Mouse (Mus musculus) kidney, embryonic 15.5 days (tissue): ENCODE measurements around the gene Gm21976. TPM values are rescaled to one million over a fixed set of nuclear protein-coding genes. Genes with fewer than 3 reads are reported as not detected.

Source experiments
- ATAC-seq: fragments of 200-750 bp; cut with Nextera tagmentation; replicated peaks from 2 replicates; pipeline ENCODE4 v1.8.0; 2017; ENCODE audit warnings: moderate TSS enrichment; ENCODE audit not compliant: low FRiP score
- H3K27ac ChIP-seq: fragments of 300-500 bp; sonication (generic); 2 replicates; pipeline ENCODE4 v1.5.1; 2015; ENCODE audit warnings: mild to moderate bottlenecking, inconsistent platforms
- H3K27me3 ChIP-seq: fragments of 300-500 bp; sonication (generic); 2 replicates; pipeline ENCODE4 v1.6.1; 2015; ENCODE audit warnings: inconsistent platforms
- H3K36me3 ChIP-seq: fragments of 300-500 bp; sonication (generic); 2 replicates; pipeline ENCODE4 v1.6.1; 2015; ENCODE audit warnings: inconsistent platforms
- H3K4me1 ChIP-seq: fragments of 300-500 bp; sonication (generic); 2 replicates; pipeline ENCODE4 v1.6.1; 2015; ENCODE audit warnings: inconsistent platforms
- H3K4me2 ChIP-seq: fragments of 300-500 bp; sonication (generic); 2 replicates; pipeline ENCODE4 v1.6.1; 2015; ENCODE audit warnings: moderate library complexity, mild to moderate bottlenecking, inconsistent platforms
- H3K4me3 ChIP-seq: fragments of 300-500 bp; sonication (generic); replicated peaks from 2 replicates; pipeline ENCODE4 v1.5.1; 2015; ENCODE audit warnings: mild to moderate bottlenecking, inconsistent platforms
- H3K9ac ChIP-seq: fragments of 300-500 bp; sonication (generic); 2 replicates; pipeline ENCODE4 v1.6.1; 2015; ENCODE audit warnings: mild to moderate bottlenecking, inconsistent platforms
- H3K9me3 ChIP-seq: fragments of 300-500 bp; sonication (generic); replicated peaks from 2 replicates; pipeline ENCODE4 v1.6.1; 2016; ENCODE audit warnings: inconsistent platforms
- WGBS: fragments of 180-500 bp; shearing (Covaris S2); methylation state at CpG from one replicate; pipeline ENCODE4 v1.1.7; 2015; ENCODE audit warnings: mixed read lengths; 5-methylcytosine and 5-hydroxymethylcytosine counted together
- polyA plus RNA-seq: library from polyadenylated mRNA; unstranded; fragments of >200 nt; fragmentation: Nextera tagmentation; extraction: Ambion mirVana; gene quantifications from 2 replicates; pipeline ENCODE4 v1.2.1, GENCODE M21; 2015

Gene Gm21976
- polyA plus RNA-seq, 1 experiment from 2014 or later: not detected

- Histone ChIP-seq H3K27ac (no peak overlapping the region), H3K9me3 (no peaks in the 10 kb centered on the region), H3K9ac (no peak overlapping the region), H3K4me1 (no peaks in the 10 kb centered on the region), H3K4me3 (no peak overlapping the region), H3K4me2 (no peak overlapping the region), H3K27me3 (no peaks in the 10 kb centered on the region), H3K36me3 (no peaks in the 10 kb centered on the region)
- no peak for ATAC-seq
- WGBS: 50% methylated on average over 2 of the region's 2 CpGs
Observed at GRCm38 (mm10) chr13:98332106-98332505, 52.4 kb downstream of the Gm21976 start.

DNA sequence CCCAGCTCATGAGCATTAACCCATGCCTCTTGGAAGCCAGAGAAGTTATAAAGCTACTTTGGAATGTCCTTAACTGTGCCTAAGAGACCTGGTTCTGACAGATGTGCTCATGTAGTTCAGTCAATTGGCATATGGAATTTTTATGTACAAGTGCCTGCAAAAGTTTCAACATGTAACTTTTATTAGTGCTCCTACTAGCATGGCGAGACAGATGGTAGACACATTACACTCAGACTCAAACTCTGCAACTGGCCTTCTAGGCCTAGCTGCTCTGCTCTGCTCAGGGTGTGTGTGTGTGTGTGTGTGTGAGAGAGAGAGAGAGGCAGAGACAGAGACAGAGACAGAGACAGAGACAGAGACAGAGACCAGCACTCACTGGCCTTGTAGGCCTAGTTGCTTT, 56.5 kb downstream of the Gm21976 start:
- H3K9me3 ChIP-seq: no peaks in the 10 kb centered on the region
- no peaks in the 10 kb centered on the region for H3K4me1 ChIP-seq
- 87% methylated on average over 1 of the region's 1 CpGs for WGBS

GRCm38 (mm10) chr13:98340506-98340905, 60.8 kb downstream of the Gm21976 start:
- 78% methylated on average over 5 of the region's 5 CpGs for WGBS
- H3K27me3 ChIP-seq: peaks cover 7% of the 10 kb centered on the region
- H3K9ac ChIP-seq: no peak overlapping the region
- no peak for ATAC-seq
- no peak overlapping the region for H3K27ac ChIP-seq
- no peak overlapping the region for H3K4me3 ChIP-seq
- H3K4me2 ChIP-seq: no peak overlapping the region
- H3K9me3 ChIP-seq: no peaks in the 10 kb centered on the region
- H3K36me3 ChIP-seq: no peaks in the 10 kb centered on the region
- H3K4me1 ChIP-seq: no peaks in the 10 kb centered on the region

More for the DNA sequence above, 56.5 kb downstream of the Gm21976 start:
- no peak for ATAC-seq
- Histone ChIP-seq H3K27ac (no peak overlapping the region), H3K36me3 (no peaks in the 10 kb centered on the region), H3K4me3 (no peak overlapping the region), H3K9ac (no peak overlapping the region), H3K27me3 (no peaks in the 10 kb centered on the region), H3K4me2 (no peak overlapping the region)

- 77% methylated on average over 4 of the region's 4 CpGs for WGBS
- H3K27me3 ChIP-seq: peaks cover 80% of the 10 kb centered on the region
Observed at GRCm38 (mm10) chr13:98349491-98349890, 69.8 kb downstream of the Gm21976 start.

GRCm38 (mm10) chr13:98351527-98351926, 71.8 kb downstream of the Gm21976 start:
- Histone ChIP-seq H3K9me3 (no peaks in the 10 kb centered on the region), H3K36me3 (no peaks in the 10 kb centered on the region), H3K4me2 (no peak overlapping the region), H3K9ac (no peak overlapping the region), H3K4me3 (no peak overlapping the region), H3K27me3 (peaks cover 83% of the 10 kb centered on the region), H3K27ac (no peak overlapping the region), H3K4me1 (peaks cover 27% of the 10 kb centered on the region)
- 17% methylated on average over 8 of the region's 8 CpGs for WGBS
- no peak for ATAC-seq

More at GRCm38 (mm10) chr13:98349491-98349890, 69.8 kb downstream of the Gm21976 start:
- Histone ChIP-seq H3K9me3 (no peaks in the 10 kb centered on the region), H3K4me2 (no peak overlapping the region), H3K27ac (no peak overlapping the region), H3K9ac (no peak overlapping the region), H3K4me1 (peaks cover 11% of the 10 kb centered on the region), H3K4me3 (no peak overlapping the region), H3K36me3 (no peaks in the 10 kb centered on the region)
- no peak for ATAC-seq

GRCm38 (mm10) chr13:98352381-98352975, 72.8 kb downstream of the Gm21976 start:
- H3K9ac ChIP-seq: no peak overlapping the region
- no peaks in the 10 kb centered on the region for H3K36me3 ChIP-seq
- no peaks in the 10 kb centered on the region for H3K9me3 ChIP-seq
- H3K27me3 ChIP-seq: peaks cover 88% of the 10 kb centered on the region
- 12% methylated on average over 14 of the region's 14 CpGs for WGBS
- H3K4me3 ChIP-seq: no peak overlapping the region
- peaks cover 27% of the 10 kb centered on the region for H3K4me1 ChIP-seq
- no peak for ATAC-seq
- no peak overlapping the region for H3K27ac ChIP-seq
- no peak overlapping the region for H3K4me2 ChIP-seq

GRCm38 (mm10) chr13:98353709-98354089, 74.0 kb downstream of the Gm21976 start:
- Histone ChIP-seq H3K36me3 (no peaks in the 10 kb centered on the region), H3K27ac (peak overlapping the region; percentile 91), H3K4me3 (peak overlapping the region; percentile 62), H3K9ac (0 out of 2 replicates have a peak overlapping the region, but pooled peaks have one; percentile 8), H3K27me3 (peaks cover 92% of the 10 kb centered on the region), H3K4me2 (peak overlapping the region; percentile 87), H3K9me3 (no peaks in the 10 kb centered on the region), H3K4me1 (peaks cover 37% of the 10 kb centered on the region)
- ATAC-seq: peak; percentile 7; the same call in 1 of the 2 replicates
- 1% methylated on average over 13 of the region's 13 CpGs for WGBS

DNA sequence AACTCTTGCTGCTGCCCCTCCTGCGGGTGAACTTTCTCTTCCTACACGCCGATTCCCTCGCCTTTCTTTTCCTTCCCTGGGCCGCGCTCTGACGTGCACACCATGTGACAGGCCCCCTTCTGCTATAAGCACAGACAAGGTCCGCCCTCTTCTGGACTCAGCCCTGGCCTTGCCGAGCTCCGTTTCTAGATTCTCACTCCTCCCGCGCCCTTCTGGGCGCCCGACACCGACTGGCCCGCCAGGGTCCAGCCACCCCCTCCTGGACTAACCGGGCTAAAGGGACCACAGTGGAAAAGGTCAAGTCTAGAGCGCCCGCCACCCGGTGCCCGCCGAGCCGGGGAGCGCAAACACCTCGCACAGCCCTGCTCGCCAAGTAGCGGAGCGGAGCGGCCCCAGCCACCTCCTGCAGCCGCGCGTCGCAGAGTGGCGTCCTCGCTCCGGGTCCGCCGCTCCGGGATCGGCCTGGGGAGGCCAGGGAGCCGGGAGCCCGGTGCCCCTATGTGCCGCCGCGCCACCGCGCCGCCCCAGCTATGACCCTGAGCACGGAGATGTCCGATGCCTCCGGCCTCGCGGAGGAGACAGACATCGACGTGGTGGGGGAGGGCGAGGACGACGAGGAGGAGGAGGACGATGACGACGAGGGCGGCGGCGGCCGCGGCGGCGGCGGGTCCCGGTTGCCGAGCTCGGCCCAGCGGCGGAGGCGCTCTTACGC, 74.6 kb downstream of the Gm21976 start, which contains the start of gene Foxd1:
Gene Foxd1 (plus strand): TSS at position 153 of the 712 bp plus-strand sequence.
- WGBS: under 1% methylated on average over 56 of the region's 76 CpGs
- Histone ChIP-seq H3K27ac (peak within 1 kb of the TSS; percentile 91), H3K36me3 (no peaks in the 10 kb centered on the region)

DNA sequence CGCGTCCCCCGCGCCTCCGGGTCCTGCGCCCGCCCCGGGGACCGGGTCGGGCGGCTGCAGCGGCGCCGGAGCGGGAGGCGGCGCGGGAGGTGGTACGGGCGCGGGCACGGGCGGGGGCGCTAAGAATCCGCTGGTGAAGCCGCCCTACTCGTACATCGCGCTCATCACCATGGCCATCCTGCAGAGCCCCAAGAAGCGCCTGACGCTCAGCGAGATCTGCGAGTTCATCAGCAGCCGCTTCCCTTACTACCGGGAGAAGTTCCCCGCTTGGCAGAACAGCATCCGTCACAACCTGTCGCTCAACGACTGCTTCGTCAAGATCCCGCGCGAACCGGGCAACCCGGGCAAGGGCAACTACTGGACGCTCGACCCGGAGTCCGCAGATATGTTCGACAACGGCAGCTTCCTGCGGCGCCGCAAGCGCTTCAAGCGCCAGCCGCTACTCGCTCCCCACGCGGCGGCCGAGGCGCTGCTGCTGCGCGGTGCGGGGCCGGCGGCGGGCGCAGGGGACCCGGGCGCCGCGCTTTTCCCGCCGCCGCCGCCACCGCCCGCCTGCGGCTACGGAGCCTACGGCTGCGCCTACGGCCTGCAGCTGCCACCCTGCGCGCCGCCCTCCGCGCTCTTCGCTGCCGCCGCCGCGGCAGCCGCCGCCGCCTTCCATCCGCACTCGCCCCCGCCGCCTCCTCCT, 75.3 kb downstream of the Gm21976 start:
- under 1% methylated on average over 95 of the region's 102 CpGs for WGBS
- peak overlapping the region; percentile 87 for H3K4me2 ChIP-seq
- no peaks in the 10 kb centered on the region for H3K9me3 ChIP-seq
- peak overlapping the region; percentile 67 for H3K9ac ChIP-seq
- ATAC-seq: peak; percentile 43
- H3K4me1 ChIP-seq: peaks cover 49% of the 10 kb centered on the region
- peaks cover 90% of the 10 kb centered on the region for H3K27me3 ChIP-seq
- H3K4me3 ChIP-seq: peak overlapping the region; percentile 62
- no peaks in the 10 kb centered on the region for H3K36me3 ChIP-seq
- H3K27ac ChIP-seq: peak overlapping the region; percentile 91

More for the DNA sequence above, 74.6 kb downstream of the Gm21976 start, which contains the start of gene Foxd1:
- H3K27me3 ChIP-seq: peaks cover 92% of the 10 kb centered on the region
- H3K4me2 ChIP-seq: peak within 1 kb of the TSS; percentile 87
- peak within 1 kb of the TSS; percentile 62 for H3K4me3 ChIP-seq
- H3K9me3 ChIP-seq: no peaks in the 10 kb centered on the region
- peak; percentile 86 for ATAC-seq
- peak within 1 kb of the TSS; percentile 67 for H3K9ac ChIP-seq
- H3K4me1 ChIP-seq: peaks cover 42% of the 10 kb centered on the region

- Histone ChIP-seq H3K4me1 (peaks cover 55% of the 10 kb centered on the region), H3K9ac (peak overlapping the region; percentile 67), H3K4me2 (peak overlapping the region; percentile 87), H3K36me3 (no peaks in the 10 kb centered on the region), H3K27ac (peak overlapping the region; percentile 91), H3K4me3 (peak overlapping the region; percentile 62), H3K9me3 (no peaks in the 10 kb centered on the region), H3K27me3 (peaks cover 90% of the 10 kb centered on the region)
- no peak for ATAC-seq
- WGBS: under 1% methylated on average over 70 of the region's 81 CpGs
Observed at GRCm38 (mm10) chr13:98355559-98356111, 75.9 kb downstream of the Gm21976 start.

- Histone ChIP-seq H3K36me3 (no peaks in the 10 kb centered on the region), H3K4me2 (peak overlapping the region; percentile 87), H3K4me1 (peaks cover 58% of the 10 kb centered on the region), H3K27me3 (peaks cover 90% of the 10 kb centered on the region), H3K9ac (peak overlapping the region; percentile 67), H3K9me3 (no peaks in the 10 kb centered on the region), H3K4me3 (peak overlapping the region; percentile 62), H3K27ac (peak overlapping the region; percentile 91; the same call in 1 of the 2 replicates)
- WGBS: 10% methylated on average over 9 of the region's 9 CpGs
- ATAC-seq: no peak
Observed at GRCm38 (mm10) chr13:98356176-98356972, 76.7 kb downstream of the Gm21976 start.
